Mouse (Mus musculus) hematopoietic stem cell, adult 5-6 weeks (primary cell): ENCODE measurements around the gene Tex14. TPM values are rescaled to one million over a fixed set of nuclear protein-coding genes. Genes with fewer than 3 reads are reported as not detected.
"Not testable (repeated sequence)": the region's sequence is repeated elsewhere in the genome, so short reads cannot be mapped to it uniquely, and the experiment has no call there.

Experiments
- ATAC-seq, 2 experiments: fragments of 125-278 bp in 1 of 2; replicated peaks in 1 of 2; 2 replicates each; pipeline ENCODE4 v1.8.0; 2016 to 2017; ENCODE audit warnings: inconsistent platforms in 2 of 2, mild to moderate bottlenecking in 2 of 2, moderate number of reproducible peaks in 2 of 2, low read depth in 1 of 2, moderate TSS enrichment in 1 of 2; ENCODE audit not compliant: low FRiP score in 2 of 2, poor library complexity in 2 of 2, severe bottlenecking in 2 of 2, insufficient read depth in 1 of 2, low TSS enrichment in 1 of 2
- total RNA-seq: library from RNA; stranded (forward); fragments of 172-1452, 232-1000 nt; gene quantifications from 2 replicates; pipeline ENCODE4 v1.2.3, GENCODE M21; 2017

Gene Tex14
- total RNA-seq, 1 experiment from 2014 or later = 2.9 TPM

DNA sequence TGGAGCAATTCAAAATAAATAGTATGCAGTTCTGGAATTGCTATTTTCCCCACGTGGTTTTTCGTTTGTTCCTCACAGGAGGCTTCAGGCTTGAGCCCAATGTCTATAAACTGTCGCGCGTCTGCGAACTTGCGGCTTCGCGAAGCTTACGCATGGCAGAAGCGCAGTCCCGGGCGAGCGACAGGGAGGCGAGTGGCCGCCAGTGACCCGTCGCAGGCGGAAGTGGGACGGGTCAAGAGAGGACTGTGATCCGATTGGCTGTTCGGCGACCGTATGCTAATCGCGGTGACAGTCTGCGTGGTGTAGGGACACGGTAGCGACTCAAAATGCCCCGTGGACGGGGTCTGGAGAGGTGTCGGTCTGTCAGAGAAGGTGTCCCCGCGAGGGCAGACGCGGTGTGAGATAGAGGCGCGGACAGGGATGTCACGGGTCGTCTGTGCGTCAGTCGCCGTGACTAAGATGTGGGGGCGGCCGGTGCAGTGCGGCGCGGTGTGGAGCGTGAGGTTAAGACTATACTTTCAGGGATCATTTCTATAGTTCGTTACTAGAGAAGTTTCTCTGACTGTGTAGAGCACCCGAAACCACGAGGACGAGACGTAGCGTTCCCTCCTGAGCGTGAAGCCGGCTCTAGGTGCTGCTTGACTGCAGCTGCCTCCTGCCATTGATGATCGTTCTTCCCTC, 57.1 kb downstream of the Tex14 start:
- peak; percentile 94 to 95 for ATAC-seq

- ATAC-seq = peak; percentile 65 to 66
Measured at GRCm38 (mm10) chr11:87462461-87463242, 57.8 kb downstream of the Tex14 start.

GRCm38 (mm10) chr11:87463243-87463540, 58.3 kb downstream of the Tex14 start:
- ATAC-seq = no peak

- not testable (repeated sequence) for ATAC-seq
Measured at GRCm38 (mm10) chr11:87463792-87464430, 59.0 kb downstream of the Tex14 start.

GRCm38 (mm10) chr11:87465990-87466593, 61.2 kb downstream of the Tex14 start:
- no peak for ATAC-seq

DNA sequence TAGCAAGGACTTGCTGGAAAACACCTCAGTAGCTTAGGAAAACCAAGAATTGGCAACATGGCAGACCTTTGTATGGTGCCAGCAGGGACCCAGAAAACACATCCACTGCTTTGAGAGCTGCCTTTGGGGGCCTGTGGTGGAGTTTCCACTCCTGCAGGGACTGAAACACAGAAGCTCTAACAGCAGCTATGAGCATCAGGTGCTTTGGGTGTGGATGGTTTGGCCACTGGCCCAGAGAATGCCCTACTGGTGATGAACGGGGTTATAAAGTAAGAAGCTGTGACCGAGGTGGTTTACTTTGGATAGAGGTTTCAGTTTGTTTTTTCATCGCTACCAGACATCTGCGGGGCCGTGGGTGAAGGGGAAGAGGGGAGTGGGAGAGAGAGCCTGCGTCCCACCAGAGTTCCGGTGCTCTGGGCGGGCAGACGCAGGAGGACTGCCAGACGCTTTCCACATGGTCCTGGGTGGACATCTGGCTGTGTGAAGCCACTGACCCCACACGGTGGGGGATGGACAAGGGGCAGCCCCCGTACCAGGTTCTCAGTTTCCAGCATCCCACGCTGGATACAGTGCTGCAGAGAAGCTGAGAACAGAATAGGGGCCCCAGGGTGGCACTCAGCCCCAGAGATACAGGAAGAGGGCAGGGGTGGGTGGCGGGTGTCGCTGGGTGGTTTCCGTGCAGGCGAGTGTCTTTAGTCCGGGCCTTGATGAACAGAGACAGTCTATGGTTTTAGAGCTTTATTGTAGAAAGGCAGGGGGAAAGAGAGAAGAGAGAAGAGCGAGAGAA, 62.8 kb downstream of the Tex14 start:
- no peak for ATAC-seq

DNA sequence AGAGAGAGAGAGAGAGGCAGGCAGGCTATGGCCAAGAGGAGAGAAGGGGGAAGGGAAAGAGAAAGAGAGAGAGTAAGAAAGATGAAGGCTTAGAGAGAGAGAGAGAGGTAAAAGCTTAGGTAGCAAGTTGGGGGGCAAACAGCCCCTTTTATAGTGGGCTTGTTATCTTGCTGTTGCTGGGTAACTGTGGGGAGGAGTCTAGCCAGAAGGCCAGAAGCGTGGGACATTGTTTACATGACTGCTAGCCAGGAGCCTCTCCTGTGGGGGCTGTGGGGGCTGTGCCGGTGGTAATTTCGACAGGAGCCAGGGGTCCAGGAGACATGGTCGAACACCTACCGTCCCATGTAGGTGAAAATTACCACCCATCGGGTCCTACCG, 63.4 kb downstream of the Tex14 start:
- no peak for ATAC-seq

DNA sequence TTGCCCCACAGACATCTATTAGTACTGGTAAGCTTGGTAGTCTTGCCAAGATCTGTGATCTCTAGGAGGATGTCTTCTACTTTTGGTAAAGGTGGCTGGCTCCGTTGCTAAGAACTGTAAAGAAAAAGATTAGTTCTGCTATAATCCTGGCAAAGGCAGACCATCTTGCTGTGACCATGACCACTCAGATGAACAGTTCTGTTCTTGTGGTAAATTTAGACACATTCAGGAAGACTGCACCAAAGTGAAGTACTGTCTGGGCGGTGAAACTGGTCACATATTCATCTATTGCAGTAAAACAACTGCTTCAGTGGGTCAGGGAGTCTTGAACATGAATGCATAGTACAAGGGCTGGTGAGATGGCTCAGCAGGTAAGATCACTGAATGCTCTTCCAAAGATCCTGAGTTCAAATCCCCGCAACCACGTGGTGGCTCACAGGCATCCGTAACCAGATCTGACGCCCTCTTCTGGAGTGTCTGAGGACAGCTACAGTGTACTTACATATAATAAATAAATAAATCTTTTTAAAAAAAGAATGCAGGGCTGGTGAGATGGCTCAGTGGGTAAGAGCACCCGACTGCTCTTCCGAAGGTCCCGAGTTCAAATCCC, 63.9 kb downstream of the Tex14 start:
- no peak for ATAC-seq

GRCm38 (mm10) chr11:87470807-87471698, 66.2 kb downstream of the Tex14 start:
- peak; percentile 95 to 98 for ATAC-seq

GRCm38 (mm10) chr11:87471699-87471997, 66.8 kb downstream of the Tex14 start:
- not testable (repeated sequence) for ATAC-seq

- not testable (repeated sequence) for ATAC-seq
Measured at GRCm38 (mm10) chr11:87472058-87472457, 67.2 kb downstream of the Tex14 start.

DNA sequence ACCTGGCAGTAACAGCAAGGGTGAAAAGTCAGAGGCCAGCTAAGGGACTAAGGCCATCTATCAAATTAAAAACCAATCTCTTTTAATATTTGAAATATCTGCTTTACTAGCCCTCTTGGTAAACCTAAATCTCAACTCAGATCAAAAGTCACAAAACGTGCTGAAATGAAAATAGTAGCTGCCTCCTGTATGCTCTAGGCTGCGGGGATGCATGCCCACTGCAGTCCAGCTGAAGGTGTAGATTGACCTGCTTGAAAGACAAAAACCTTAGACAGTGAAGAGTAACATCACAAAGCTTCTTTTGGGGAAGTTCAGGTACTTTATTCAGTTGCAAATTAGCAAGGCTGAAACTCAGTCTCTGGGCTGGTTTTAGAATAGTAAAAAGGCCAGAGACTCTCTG, 74.3 kb downstream of the Tex14 start:
- not testable (repeated sequence) for ATAC-seq

DNA sequence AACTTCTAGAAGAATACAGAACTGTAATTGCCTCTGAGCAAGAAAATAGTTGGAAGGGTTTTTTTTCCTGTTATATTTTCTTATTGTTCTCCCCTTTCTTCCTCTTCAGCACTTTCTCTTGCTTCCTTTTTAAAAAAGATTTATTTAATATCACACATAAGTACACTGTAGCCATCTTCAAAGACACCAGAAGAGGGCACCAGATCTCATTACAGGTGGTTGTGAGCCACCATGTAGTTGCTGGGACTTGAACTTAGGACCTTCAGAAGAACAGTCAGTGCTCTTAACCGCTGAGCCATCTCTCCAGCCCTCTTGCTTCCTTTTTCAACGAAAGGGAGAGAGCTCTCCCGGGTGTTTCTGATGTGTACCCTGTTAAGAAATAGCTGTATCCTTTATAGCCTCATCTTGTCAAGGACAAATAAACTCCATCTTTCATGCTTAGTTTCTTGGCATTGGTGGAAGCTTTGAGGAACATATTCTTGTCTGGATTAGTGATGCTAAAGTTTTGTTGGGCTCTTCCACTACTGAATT, 79.0 kb downstream of the Tex14 start:
- ATAC-seq = no peak

GRCm38 (mm10) chr11:87488948-87489347, 84.1 kb downstream of the Tex14 start:
- ATAC-seq = no peak

DNA sequence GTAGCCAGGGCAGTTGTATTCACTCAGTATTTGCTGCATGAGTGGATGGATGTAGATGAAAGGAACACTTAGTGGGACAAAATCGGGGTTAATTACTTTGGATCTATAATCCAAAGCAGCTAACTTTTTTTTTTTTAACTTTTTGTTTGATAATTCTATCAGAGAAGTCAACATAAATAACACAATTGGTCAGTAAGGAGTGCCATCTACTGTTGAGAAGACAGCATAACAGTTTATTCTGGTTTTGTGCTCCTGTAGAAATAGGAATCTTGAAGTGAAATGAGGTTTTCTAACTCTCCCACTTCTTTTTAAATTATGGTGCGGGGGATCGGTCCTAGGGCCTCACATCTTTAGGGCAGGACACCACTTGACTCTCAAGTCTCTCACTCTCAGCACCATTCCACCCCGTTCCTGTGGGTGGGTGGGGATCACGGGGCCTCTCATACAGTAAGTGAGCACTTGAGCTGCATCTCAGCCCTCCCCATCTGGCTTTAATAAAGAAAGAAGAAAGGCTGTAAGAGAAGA, 99.9 kb downstream of the Tex14 start:
- no peak for ATAC-seq

DNA sequence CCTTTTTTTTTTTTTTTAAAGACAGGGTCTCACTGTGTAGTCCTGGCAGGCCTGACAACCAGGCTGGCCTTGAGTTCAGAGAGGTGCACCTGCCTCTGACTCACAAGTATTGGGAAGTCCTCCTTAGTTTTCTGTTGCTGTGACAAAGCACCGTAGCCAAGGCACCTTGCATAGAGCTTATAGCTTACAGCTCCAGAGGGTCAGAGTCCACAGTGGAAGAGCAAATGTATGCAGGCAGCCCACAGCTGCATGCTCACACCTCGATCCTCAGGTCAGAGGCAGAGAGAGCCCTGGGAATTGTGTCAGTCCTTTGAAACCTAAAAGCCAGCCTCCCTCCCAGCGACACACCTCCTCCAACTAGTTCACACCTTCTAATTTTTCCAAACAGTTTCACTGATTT, 101.6 kb downstream of the Tex14 start:
- ATAC-seq = no peak
